Mouse (Mus musculus): ENCODE results near the gene Sgpl1. TPM values are rescaled to one million over a fixed set of nuclear protein-coding genes. Genes with fewer than 3 reads are reported as not detected.
"Not testable (repeated sequence)": the region's sequence is repeated elsewhere in the genome, so short reads cannot be mapped to it uniquely, and the experiment has no call there.

The Sgpl1 gene
- polyA plus RNA-seq, 1 experiment from 2014 or later: 59.0 TPM

DNA sequence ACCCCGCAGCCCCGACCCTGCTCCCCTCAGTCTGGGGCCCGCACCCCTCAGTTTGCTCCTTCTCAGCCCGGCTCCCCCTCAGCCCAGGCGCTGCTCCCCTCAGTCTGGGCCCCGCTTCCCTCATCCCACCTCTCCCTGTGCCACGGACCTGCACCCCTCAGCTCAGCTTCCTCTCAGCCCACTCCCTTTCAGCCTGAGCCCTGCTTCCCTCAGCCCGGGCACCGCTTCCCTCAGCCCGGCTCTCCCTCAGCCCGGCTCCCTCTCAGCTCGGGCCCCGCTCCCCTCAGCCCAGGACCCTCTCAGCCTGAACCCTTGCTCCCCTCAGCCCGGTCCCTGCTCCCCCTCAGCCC lies 721 bp downstream of the Sgpl1 start:
- Histone ChIP-seq H3K9me3 (replicated peaks) (no peaks in the 10 kb centered on the region), H3K4me3 (peak overlapping the region; percentile 95), H3K27ac (replicated peaks) (peak overlapping the region; percentile 91), H3K27me3 (ENCODE audit: low read depth, poor library complexity, severe bottlenecking) (no peaks in the 10 kb centered on the region), H3K4me1 (peaks cover 18% of the 10 kb centered on the region), H3K36me3 (0 out of 2 replicates have a peak, but pooled peaks cover 4% of the 10 kb centered on the region)
- DNase-seq (ENCODE audit: low spot score): peak; percentile 65
- under 1% methylated on average over 14 of the region's 14 CpGs for WGBS

- H3K27ac ChIP-seq (replicated peaks): peak overlapping the region; percentile 91
- H3K4me3 ChIP-seq: peak overlapping the region; percentile 95
- H3K36me3 ChIP-seq: peaks cover 8% of the 10 kb centered on the region; the same call in 1 of the 2 replicates
- H3K27me3 ChIP-seq (ENCODE audit: low read depth, poor library complexity, severe bottlenecking): no peaks in the 10 kb centered on the region
- DNase-seq (ENCODE audit: low spot score): peak; percentile 75
- under 1% methylated on average over 46 of the region's 53 CpGs for WGBS
- H3K4me1 ChIP-seq: peaks cover 18% of the 10 kb centered on the region
- H3K9me3 ChIP-seq (replicated peaks): no peaks in the 10 kb centered on the region
Measured at GRCm38 (mm10) chr10:61146119-61146806, 1.2 kb downstream of the Sgpl1 start.

- Histone ChIP-seq H3K4me1 (peaks cover 18% of the 10 kb centered on the region), H3K27me3 (ENCODE audit: low read depth, poor library complexity, severe bottlenecking) (no peaks in the 10 kb centered on the region), H3K9me3 (replicated peaks) (no peaks in the 10 kb centered on the region), H3K36me3 (peaks cover 13% of the 10 kb centered on the region; the same call in 1 of the 2 replicates), H3K4me3 (peak overlapping the region; percentile 95), H3K27ac (replicated peaks) (peak overlapping the region; percentile 91)
- DNase-seq (ENCODE audit: low spot score): no peak
- 0% methylated on average over 3 of the region's 3 CpGs for WGBS
Measured at GRCm38 (mm10) chr10:61145766-61146118, 1.8 kb downstream of the Sgpl1 start.

- H3K4me1 ChIP-seq: peaks cover 16% of the 10 kb centered on the region
- no peaks in the 10 kb centered on the region for H3K27me3 ChIP-seq (ENCODE audit: low read depth, poor library complexity, severe bottlenecking)
- H3K9me3 ChIP-seq (replicated peaks): no peaks in the 10 kb centered on the region
- DNase-seq (ENCODE audit: low spot score): no peak
- 89% methylated on average over 2 of the region's 2 CpGs for WGBS
- H3K4me3 ChIP-seq: no peak overlapping the region
- H3K36me3 ChIP-seq: peaks cover 15% of the 10 kb centered on the region; the same call in 1 of the 2 replicates
- no peak overlapping the region for H3K27ac ChIP-seq (replicated peaks)
Measured at GRCm38 (mm10) chr10:61143343-61143742, 4.2 kb downstream of the Sgpl1 start.

DNA sequence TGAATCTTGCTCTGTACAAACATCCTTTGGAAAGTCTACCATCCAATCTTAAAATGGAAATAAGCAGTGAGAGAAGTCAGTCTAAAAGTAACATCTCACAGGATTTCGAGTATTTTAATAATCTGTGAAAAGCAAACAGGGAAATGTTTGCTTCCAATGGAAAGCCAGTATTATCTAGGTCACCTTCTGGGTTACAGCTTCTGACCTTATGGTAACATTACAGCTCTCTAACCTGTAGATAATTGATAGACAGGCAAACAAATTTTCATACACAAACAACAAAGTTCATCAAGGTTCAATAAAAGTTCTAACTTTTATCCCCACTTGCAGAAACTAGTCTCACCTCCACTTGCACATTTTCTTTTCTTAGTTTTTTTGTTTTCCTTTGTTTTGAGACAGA lies 9.9 kb downstream of the Sgpl1 start:
- H3K27me3 ChIP-seq (ENCODE audit: low read depth, poor library complexity, severe bottlenecking): no peaks in the 10 kb centered on the region
- peaks cover 24% of the 10 kb centered on the region for H3K36me3 ChIP-seq
- H3K9me3 ChIP-seq (replicated peaks): no peaks in the 10 kb centered on the region
- no peak overlapping the region for H3K4me3 ChIP-seq
- no peak for DNase-seq (ENCODE audit: low spot score)
- WGBS: 83% methylated on average over 1 of the region's 1 CpGs
- no peaks in the 10 kb centered on the region for H3K4me1 ChIP-seq
- H3K27ac ChIP-seq (replicated peaks): no peak overlapping the region

GRCm38 (mm10) chr10:61135226-61135839 lies 12.2 kb downstream of the Sgpl1 start:
- Histone ChIP-seq H3K27ac (replicated peaks) (no peak overlapping the region), H3K36me3 (peaks cover 21% of the 10 kb centered on the region), H3K4me3 (no peak overlapping the region), H3K9me3 (replicated peaks) (no peaks in the 10 kb centered on the region), H3K4me1 (no peaks in the 10 kb centered on the region), H3K27me3 (ENCODE audit: low read depth, poor library complexity, severe bottlenecking) (no peaks in the 10 kb centered on the region)
- no peak for DNase-seq (ENCODE audit: low spot score)
- 66% methylated on average over 3 of the region's 3 CpGs for WGBS

DNA sequence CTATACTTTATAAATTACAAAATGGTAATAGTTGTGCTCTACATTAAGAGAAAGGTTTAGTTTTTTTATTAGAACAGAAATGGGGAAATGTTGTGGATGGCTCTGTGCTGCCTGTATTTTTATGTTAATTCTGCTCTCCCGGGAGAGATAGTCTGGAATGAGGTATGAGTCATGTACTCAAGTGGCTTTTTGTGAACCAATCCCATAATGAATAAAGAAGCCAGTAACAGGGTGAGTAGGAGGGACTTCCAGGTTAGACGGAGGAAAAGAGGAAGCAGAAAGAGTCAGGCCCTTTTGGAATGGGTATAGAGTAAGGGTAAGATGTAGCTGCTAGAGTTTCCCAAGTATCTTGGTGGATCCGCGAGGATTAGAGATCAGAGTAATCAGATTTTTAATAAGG lies 13.5 kb downstream of the Sgpl1 start:
- Histone ChIP-seq H3K27ac (replicated peaks) (no peak overlapping the region), H3K36me3 (peaks cover 20% of the 10 kb centered on the region), H3K4me3 (no peak overlapping the region), H3K9me3 (replicated peaks) (no peaks in the 10 kb centered on the region), H3K27me3 (ENCODE audit: low read depth, poor library complexity, severe bottlenecking) (no peaks in the 10 kb centered on the region), H3K4me1 (no peaks in the 10 kb centered on the region)
- 83% methylated on average over 4 of the region's 4 CpGs for WGBS
- no peak for DNase-seq (ENCODE audit: low spot score)

DNA sequence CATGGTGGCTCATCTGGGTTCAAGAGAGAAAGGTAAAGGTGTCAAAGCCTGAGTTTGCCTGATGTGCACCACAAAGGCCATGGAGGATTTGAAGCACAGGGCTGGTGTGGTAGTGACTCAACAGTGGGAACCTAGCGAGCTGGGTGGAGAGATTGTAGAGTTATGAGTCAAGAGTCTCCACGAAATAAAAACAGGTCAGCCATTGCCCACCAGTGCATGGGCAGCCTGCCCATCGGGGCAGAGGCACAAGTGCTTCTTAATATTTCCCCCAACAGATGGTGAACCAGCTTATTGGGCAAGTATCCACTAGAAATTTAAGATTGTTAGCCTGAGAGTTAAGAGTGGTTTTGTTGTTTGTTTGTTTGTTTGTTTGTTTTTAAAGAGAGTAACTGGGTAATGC lies 16.5 kb downstream of the Sgpl1 start:
- Histone ChIP-seq H3K4me3 (no peak overlapping the region), H3K27ac (replicated peaks) (no peak overlapping the region), H3K9me3 (replicated peaks) (no peaks in the 10 kb centered on the region), H3K4me1 (no peaks in the 10 kb centered on the region), H3K27me3 (ENCODE audit: low read depth, poor library complexity, severe bottlenecking) (no peaks in the 10 kb centered on the region), H3K36me3 (peaks cover 29% of the 10 kb centered on the region)
- DNase-seq (ENCODE audit: low spot score): no peak
- WGBS: 84% methylated on average over 3 of the region's 3 CpGs

DNA sequence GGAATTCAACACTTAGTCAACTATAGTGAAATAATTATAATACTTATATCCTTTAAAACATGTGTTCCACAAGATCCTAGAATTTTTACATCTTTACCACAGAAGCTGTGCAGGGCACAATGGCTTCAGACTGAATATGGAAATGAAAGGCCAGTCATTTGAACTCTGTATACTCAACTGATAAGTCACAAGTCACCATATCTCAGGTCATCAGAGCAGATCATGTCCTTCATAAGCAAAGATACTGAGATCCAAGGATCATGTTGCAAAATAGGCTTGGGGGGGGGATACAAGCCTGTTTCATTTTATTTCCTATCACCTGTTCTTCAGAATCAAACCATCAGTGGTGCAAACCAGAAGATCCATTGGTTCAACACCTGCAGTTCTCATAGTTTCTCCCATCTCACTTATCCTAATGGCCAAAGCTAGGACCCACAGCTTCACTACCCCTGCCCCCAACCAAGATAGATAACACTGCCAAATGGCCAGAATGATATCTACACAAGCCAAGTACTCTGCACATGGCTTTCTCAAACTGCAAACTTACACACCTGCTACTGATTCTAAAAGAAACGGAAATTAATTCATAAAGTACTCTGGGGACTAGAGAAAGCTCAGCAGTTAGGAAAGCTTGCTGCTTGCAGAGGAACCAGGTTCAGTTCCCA lies 18.7 kb downstream of the Sgpl1 start:
- no peaks in the 10 kb centered on the region for H3K27me3 ChIP-seq (ENCODE audit: low read depth, poor library complexity, severe bottlenecking)
- H3K4me3 ChIP-seq: no peak overlapping the region
- H3K27ac ChIP-seq (replicated peaks): no peak overlapping the region
- no peak for DNase-seq (ENCODE audit: low spot score)
- no peaks in the 10 kb centered on the region for H3K4me1 ChIP-seq
- H3K36me3 ChIP-seq: peaks cover 23% of the 10 kb centered on the region
- H3K9me3 ChIP-seq (replicated peaks): no peaks in the 10 kb centered on the region
- WGBS: 90% methylated on average over 1 of the region's 1 CpGs

- Histone ChIP-seq H3K36me3 (peaks cover 34% of the 10 kb centered on the region), H3K4me1 (no peaks in the 10 kb centered on the region), H3K27me3 (ENCODE audit: low read depth, poor library complexity, severe bottlenecking) (no peaks in the 10 kb centered on the region), H3K4me3 (no peak overlapping the region), H3K9me3 (replicated peaks) (no peaks in the 10 kb centered on the region), H3K27ac (replicated peaks) (no peak overlapping the region)
- 91% methylated on average over 2 of the region's 2 CpGs for WGBS
- DNase-seq (ENCODE audit: low spot score): no peak
Measured at GRCm38 (mm10) chr10:61124462-61124861, 23.0 kb downstream of the Sgpl1 start.

GRCm38 (mm10) chr10:61123276-61123913 lies 24.1 kb downstream of the Sgpl1 start:
- H3K27ac ChIP-seq (replicated peaks): no peak overlapping the region
- WGBS: 92% methylated on average over 3 of the region's 3 CpGs
- no peaks in the 10 kb centered on the region for H3K27me3 ChIP-seq (ENCODE audit: low read depth, poor library complexity, severe bottlenecking)
- H3K9me3 ChIP-seq (replicated peaks): no peaks in the 10 kb centered on the region
- peaks cover 38% of the 10 kb centered on the region for H3K36me3 ChIP-seq
- no peak overlapping the region for H3K4me3 ChIP-seq
- no peak for DNase-seq (ENCODE audit: low spot score)
- H3K4me1 ChIP-seq: no peaks in the 10 kb centered on the region

- H3K4me3 ChIP-seq, H3K4me1 ChIP-seq: not testable (repeated sequence)
- peaks cover 42% of the 10 kb centered on the region for H3K36me3 ChIP-seq
Measured at GRCm38 (mm10) chr10:61121732-61122131, 25.8 kb downstream of the Sgpl1 start.

More at GRCm38 (mm10) chr10:61121732-61122131, 25.8 kb downstream of the Sgpl1 start:
- H3K27ac ChIP-seq (replicated peaks); H3K9me3 ChIP-seq (replicated peaks); H3K27me3 ChIP-seq (ENCODE audit: low read depth, poor library complexity, severe bottlenecking); DNase-seq (ENCODE audit: low spot score): not testable (repeated sequence)
- 95% methylated on average over 4 of the region's 4 CpGs for WGBS
